Mouse (Mus musculus) embryonic facial prominence, embryonic 13.5 days (tissue): ENCODE results near the gene Slc35f5. TPM values are rescaled to one million over a fixed set of nuclear protein-coding genes. Genes with fewer than 3 reads are reported as not detected.

Source experiments
- ATAC-seq: fragments of 200-750 bp; cut with Nextera tagmentation; 2 replicates; pipeline ENCODE4 v1.8.0; 2017; ENCODE audit warnings: low read depth; ENCODE audit not compliant: insufficient number of reproducible peaks, insufficient read depth, low FRiP score, low TSS enrichment
- H3K27ac ChIP-seq: fragments of 300-500 bp; sonication (generic); 2 replicates; pipeline ENCODE4 v1.5.1; 2015; ENCODE audit warnings: moderate library complexity, mild to moderate bottlenecking, inconsistent platforms
- H3K27me3 ChIP-seq: fragments of 300-500 bp; sonication (generic); 2 replicates; pipeline ENCODE4 v1.6.1; 2015; ENCODE audit warnings: mild to moderate bottlenecking, inconsistent platforms
- H3K36me3 ChIP-seq: fragments of 300-500 bp; sonication (generic); 2 replicates; pipeline ENCODE4 v1.6.1; 2015; ENCODE audit warnings: mild to moderate bottlenecking, inconsistent platforms
- H3K4me1 ChIP-seq: fragments of 300-500 bp; sonication (generic); 2 replicates; pipeline ENCODE4 v1.6.1; 2015; ENCODE audit warnings: inconsistent platforms
- H3K4me2 ChIP-seq: fragments of 300-500 bp; sonication (generic); 2 replicates; pipeline ENCODE4 v1.6.1; 2015; ENCODE audit warnings: moderate library complexity, mild to moderate bottlenecking, inconsistent platforms
- H3K4me3 ChIP-seq: fragments of 300-500 bp; sonication (generic); 2 replicates; pipeline ENCODE4 v1.5.1; 2015; ENCODE audit warnings: mild to moderate bottlenecking, inconsistent platforms
- H3K9ac ChIP-seq: fragments of 300-500 bp; sonication (generic); 2 replicates; pipeline ENCODE4 v1.6.1; 2015; ENCODE audit warnings: mild to moderate bottlenecking, inconsistent platforms
- H3K9me3 ChIP-seq: fragments of 300-500 bp; sonication (generic); 2 replicates; pipeline ENCODE4 v1.6.1; 2016; ENCODE audit warnings: inconsistent platforms
- WGBS: fragments of 180-500 bp; shearing (Covaris S2); methylation state at CpG from one replicate; pipeline ENCODE4 v1.1.7; 2015; ENCODE audit warnings: mixed read lengths; 5-methylcytosine and 5-hydroxymethylcytosine counted together
- polyA plus RNA-seq: library from polyadenylated mRNA; unstranded; fragments of >200 nt; fragmentation: Nextera tagmentation; extraction: Ambion mirVana; gene quantifications from 2 replicates; pipeline ENCODE4 v1.2.1, GENCODE M21; 2015

The Slc35f5 gene
- polyA plus RNA-seq, 1 experiment from 2014 or later = 39.2 TPM

- no peak for ATAC-seq
- Histone ChIP-seq H3K4me2 (no peak overlapping the region), H3K27me3 (no peaks in the 10 kb centered on the region), H3K9me3 (no peaks in the 10 kb centered on the region), H3K4me3 (no peak overlapping the region), H3K4me1 (0 out of 2 replicates have a peak, but pooled peaks cover 4% of the 10 kb centered on the region), H3K9ac (no peak overlapping the region), H3K36me3 (no peaks in the 10 kb centered on the region), H3K27ac (peak overlapping the region; percentile 57)
- 74% methylated on average over 7 of the region's 7 CpGs for WGBS
These were observed 18.1 kb upstream of the Slc35f5 start for GRCm38 (mm10) chr1:125542008-125542999.

DNA sequence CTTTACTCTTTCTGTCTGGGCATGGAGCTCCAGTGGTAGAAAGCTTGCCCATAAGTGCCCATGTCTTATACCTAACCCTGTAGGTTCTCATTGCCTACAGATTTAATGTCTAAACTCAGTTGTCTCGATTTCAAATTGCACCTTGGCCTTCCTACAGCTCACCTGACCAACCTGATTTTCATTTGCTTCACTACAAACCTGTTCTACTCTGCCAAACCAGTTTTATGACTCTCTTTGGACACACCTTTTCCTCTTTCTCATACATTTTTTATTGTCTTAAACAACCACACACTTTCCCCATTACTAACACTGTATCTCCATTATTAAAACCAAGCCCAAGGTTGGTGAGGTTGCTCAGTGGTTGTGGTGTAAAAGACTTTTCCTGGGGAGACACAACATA lies 10.5 kb upstream of the Slc35f5 start:
- Histone ChIP-seq H3K9me3 (no peaks in the 10 kb centered on the region), H3K4me2 (no peak overlapping the region), H3K27me3 (no peaks in the 10 kb centered on the region), H3K36me3 (no peaks in the 10 kb centered on the region), H3K27ac (0 out of 2 replicates have a peak overlapping the region, but pooled peaks have one; percentile 8), H3K4me3 (no peak overlapping the region), H3K4me1 (no peaks in the 10 kb centered on the region), H3K9ac (no peak overlapping the region)
- ATAC-seq = no peak
- 45% methylated on average over 1 of the region's 1 CpGs for WGBS

DNA sequence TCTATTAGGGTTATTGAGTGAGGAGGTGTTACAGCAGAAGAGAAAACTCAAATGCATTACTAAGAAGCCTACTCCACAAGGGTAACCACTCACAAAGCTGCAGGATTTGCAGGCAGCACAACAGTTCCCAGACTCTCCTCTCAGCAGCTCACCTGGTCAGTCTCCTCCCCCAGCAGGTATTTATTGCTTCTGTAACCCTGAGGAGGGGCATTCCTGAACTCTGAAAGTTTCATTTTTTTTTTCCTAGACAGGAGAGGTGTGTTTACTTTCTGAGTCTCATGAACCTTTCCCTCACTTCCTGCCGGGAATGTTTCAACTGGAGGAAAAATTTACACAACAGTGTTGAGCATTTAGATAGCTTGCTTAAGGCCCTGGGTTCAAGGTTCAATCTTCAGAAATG lies 10.0 kb upstream of the Slc35f5 start:
- ATAC-seq = no peak
- H3K27ac ChIP-seq = 0 out of 2 replicates have a peak overlapping the region, but pooled peaks have one; percentile 8
- H3K4me1 ChIP-seq = no peaks in the 10 kb centered on the region
- H3K4me2 ChIP-seq = no peak overlapping the region
- no peak overlapping the region for H3K9ac ChIP-seq
- H3K36me3 ChIP-seq = no peaks in the 10 kb centered on the region
- H3K9me3 ChIP-seq = no peaks in the 10 kb centered on the region
- 67% methylated on average over 1 of the region's 1 CpGs for WGBS
- no peak overlapping the region for H3K4me3 ChIP-seq
- no peaks in the 10 kb centered on the region for H3K27me3 ChIP-seq

DNA sequence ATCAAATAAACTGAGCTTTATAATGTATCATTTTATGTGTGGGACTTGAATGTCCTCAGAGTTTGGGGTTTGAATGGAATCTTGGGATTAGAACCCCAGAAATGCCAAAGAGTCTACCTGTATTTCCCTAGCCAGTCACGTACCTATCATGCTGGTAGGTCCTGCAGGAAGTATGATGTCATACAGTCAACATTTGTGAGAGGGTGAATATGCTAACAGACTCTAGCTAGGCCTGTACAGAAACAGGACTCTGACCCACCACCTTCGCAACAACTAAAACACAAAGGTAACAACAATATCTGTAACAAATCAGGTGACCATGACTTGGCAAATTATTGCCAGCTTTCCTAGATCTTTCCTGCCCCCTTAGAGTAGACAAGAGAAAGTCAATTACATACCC lies 8.8 kb upstream of the Slc35f5 start:
- H3K4me1 ChIP-seq = no peaks in the 10 kb centered on the region
- WGBS = 77% methylated on average over 2 of the region's 2 CpGs
- no peak overlapping the region for H3K9ac ChIP-seq
- ATAC-seq = no peak
- H3K27me3 ChIP-seq = no peaks in the 10 kb centered on the region
- no peak overlapping the region for H3K4me3 ChIP-seq
- H3K36me3 ChIP-seq = no peaks in the 10 kb centered on the region
- no peak overlapping the region for H3K4me2 ChIP-seq
- H3K27ac ChIP-seq = no peak overlapping the region
- no peaks in the 10 kb centered on the region for H3K9me3 ChIP-seq

GRCm38 (mm10) chr1:125559261-125559660 lies 1.1 kb upstream of the Slc35f5 start:
- Histone ChIP-seq H3K27me3 (no peaks in the 10 kb centered on the region), H3K4me1 (peaks cover 8% of the 10 kb centered on the region), H3K9ac (no peak overlapping the region), H3K9me3 (no peaks in the 10 kb centered on the region), H3K27ac (no peak overlapping the region; the same call in 1 of the 2 replicates), H3K4me3 (no peak overlapping the region), H3K4me2 (no peak overlapping the region), H3K36me3 (peaks cover 3% of the 10 kb centered on the region; the same call in 1 of the 2 replicates)
- ATAC-seq = no peak
- WGBS = 72% methylated on average over 3 of the region's 3 CpGs

GRCm38 (mm10) chr1:125559721-125560120 lies 674 bp upstream of the Slc35f5 start:
- 12% methylated on average over 2 of the region's 2 CpGs for WGBS
- no peaks in the 10 kb centered on the region for H3K27me3 ChIP-seq
- H3K27ac ChIP-seq = peak overlapping the region; percentile 95
- peaks cover 8% of the 10 kb centered on the region for H3K4me1 ChIP-seq
- ATAC-seq = no peak
- peak overlapping the region; percentile 85 for H3K9ac ChIP-seq
- H3K36me3 ChIP-seq = peaks cover 4% of the 10 kb centered on the region; the same call in 1 of the 2 replicates
- peak overlapping the region; percentile 80 for H3K4me3 ChIP-seq
- H3K4me2 ChIP-seq = peak overlapping the region; percentile 80
- H3K9me3 ChIP-seq = no peaks in the 10 kb centered on the region

- peak; percentile 22; the same call in 1 of the 2 replicates for ATAC-seq
- peak overlapping the region; percentile 95 for H3K27ac ChIP-seq
- under 1% methylated on average over 29 of the region's 29 CpGs for WGBS
These were observed 811 bp downstream of the Slc35f5 start for GRCm38 (mm10) chr1:125561206-125561605.

DNA sequence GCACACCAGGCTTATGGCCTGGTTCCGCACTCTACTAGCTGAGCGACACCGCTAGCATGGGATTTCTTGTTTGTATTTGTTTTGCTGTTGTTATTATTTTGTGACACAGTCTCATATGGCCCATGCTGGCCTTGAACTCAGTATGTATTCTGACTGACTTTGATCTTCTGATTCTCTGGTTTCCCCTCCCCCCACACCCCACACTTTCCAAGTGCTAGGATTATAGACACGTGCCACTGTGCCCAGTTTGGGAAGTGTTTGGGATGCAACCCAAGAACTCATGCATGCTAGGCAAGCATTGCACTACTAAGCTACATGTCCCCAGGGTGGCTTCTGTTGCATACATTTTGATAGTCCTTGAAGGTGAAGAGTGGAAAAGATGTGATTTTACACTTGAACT lies 1.4 kb downstream of the Slc35f5 start:
- Histone ChIP-seq H3K9ac (peak overlapping the region; percentile 85; the same call in 1 of the 2 replicates), H3K27ac (no peak overlapping the region), H3K4me1 (peaks cover 8% of the 10 kb centered on the region), H3K4me2 (peak overlapping the region; percentile 80), H3K9me3 (no peaks in the 10 kb centered on the region), H3K36me3 (peaks cover 11% of the 10 kb centered on the region), H3K4me3 (peak overlapping the region; percentile 80), H3K27me3 (no peaks in the 10 kb centered on the region)
- ATAC-seq = no peak
- WGBS = 73% methylated on average over 4 of the region's 4 CpGs

More at GRCm38 (mm10) chr1:125561206-125561605, 811 bp downstream of the Slc35f5 start:
- peak overlapping the region; percentile 80 for H3K4me2 ChIP-seq
- no peaks in the 10 kb centered on the region for H3K27me3 ChIP-seq
- H3K36me3 ChIP-seq = peaks cover 8% of the 10 kb centered on the region
- H3K4me1 ChIP-seq = peaks cover 8% of the 10 kb centered on the region
- peak overlapping the region; percentile 85 for H3K9ac ChIP-seq
- H3K9me3 ChIP-seq = no peaks in the 10 kb centered on the region
- peak overlapping the region; percentile 80 for H3K4me3 ChIP-seq

- Histone ChIP-seq H3K9ac (no peak overlapping the region), H3K36me3 (peaks cover 54% of the 10 kb centered on the region)
- 87% methylated on average over 4 of the region's 4 CpGs for WGBS
These were observed 7.7 kb downstream of the Slc35f5 start for GRCm38 (mm10) chr1:125568126-125568525.

GRCm38 (mm10) chr1:125574219-125574618 lies 13.8 kb downstream of the Slc35f5 start:
- no peak overlapping the region for H3K27ac ChIP-seq
- H3K27me3 ChIP-seq = no peaks in the 10 kb centered on the region
- ATAC-seq = no peak
- H3K4me3 ChIP-seq = no peak overlapping the region
- no peaks in the 10 kb centered on the region for H3K9me3 ChIP-seq
- H3K4me2 ChIP-seq = no peak overlapping the region
- H3K36me3 ChIP-seq = peaks cover 73% of the 10 kb centered on the region
- WGBS = 71% methylated on average over 2 of the region's 2 CpGs
- H3K4me1 ChIP-seq = no peaks in the 10 kb centered on the region
- no peak overlapping the region for H3K9ac ChIP-seq

More at GRCm38 (mm10) chr1:125568126-125568525, 7.7 kb downstream of the Slc35f5 start:
- no peaks in the 10 kb centered on the region for H3K27me3 ChIP-seq
- no peak overlapping the region for H3K27ac ChIP-seq
- H3K4me3 ChIP-seq = no peak overlapping the region
- H3K9me3 ChIP-seq = no peaks in the 10 kb centered on the region
- no peak overlapping the region for H3K4me2 ChIP-seq
- no peaks in the 10 kb centered on the region for H3K4me1 ChIP-seq
- no peak for ATAC-seq

GRCm38 (mm10) chr1:125575458-125576114 lies 15.2 kb downstream of the Slc35f5 start:
- H3K9me3 ChIP-seq = no peaks in the 10 kb centered on the region
- no peak overlapping the region for H3K27ac ChIP-seq
- no peaks in the 10 kb centered on the region for H3K27me3 ChIP-seq
- no peak for ATAC-seq
- no peak overlapping the region for H3K9ac ChIP-seq
- H3K4me1 ChIP-seq = no peaks in the 10 kb centered on the region
- H3K36me3 ChIP-seq = peaks cover 65% of the 10 kb centered on the region
- H3K4me2 ChIP-seq = no peak overlapping the region
- WGBS = 90% methylated on average over 10 of the region's 10 CpGs
- H3K4me3 ChIP-seq = no peak overlapping the region
